Mouse (Mus musculus): ENCODE data around the gene Dctn5.

Gene Dctn5

DNA sequence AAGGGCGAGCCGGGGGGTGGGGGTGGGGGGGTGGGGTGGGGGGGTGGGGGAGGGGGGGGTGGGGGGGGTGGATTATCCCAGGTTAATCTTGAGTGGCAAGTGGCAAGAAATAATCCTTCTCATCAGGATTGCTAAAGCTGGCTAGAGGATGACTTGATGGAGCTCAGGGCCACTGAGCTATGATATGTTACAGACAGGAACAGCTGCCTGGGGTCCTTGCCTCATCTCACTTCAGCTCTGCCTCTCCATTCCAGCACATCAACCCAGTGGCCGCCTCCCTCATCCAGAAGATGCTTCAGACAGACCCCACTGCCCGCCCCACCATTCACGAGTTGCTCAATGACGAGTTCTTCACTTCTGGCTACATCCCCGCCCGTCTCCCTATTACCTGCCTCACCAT lies 30.9 kb downstream of the Dctn5 start:
- no peak for DNase-seq

DNA sequence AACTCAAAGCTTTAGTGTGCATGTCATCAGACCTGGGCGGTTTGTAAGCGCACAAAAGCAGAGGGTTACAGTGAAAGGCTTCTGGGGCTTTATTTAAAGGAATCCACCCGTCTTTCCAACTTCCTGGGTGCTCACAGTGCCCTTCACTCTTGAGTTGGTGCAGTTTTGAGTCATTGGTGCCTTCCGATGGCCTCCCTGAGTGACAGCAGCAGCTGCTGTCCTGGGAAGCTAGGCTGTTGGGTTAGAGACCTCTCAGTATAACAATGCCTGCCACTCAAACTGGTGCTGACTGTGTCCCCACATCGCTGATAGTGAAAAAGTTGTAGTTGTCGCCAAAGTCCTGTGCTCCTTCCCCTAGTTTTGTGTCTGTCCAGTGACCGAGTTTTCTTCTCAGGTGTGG lies 34.4 kb downstream of the Dctn5 start:
- no peak for DNase-seq

GRCm38 (mm10) chr7:122170705-122171104 lies 37.9 kb downstream of the Dctn5 start:
- DNase-seq: no peak

- DNase-seq: no peak
Observed at GRCm38 (mm10) chr7:122171613-122172012, 38.8 kb downstream of the Dctn5 start.

DNA sequence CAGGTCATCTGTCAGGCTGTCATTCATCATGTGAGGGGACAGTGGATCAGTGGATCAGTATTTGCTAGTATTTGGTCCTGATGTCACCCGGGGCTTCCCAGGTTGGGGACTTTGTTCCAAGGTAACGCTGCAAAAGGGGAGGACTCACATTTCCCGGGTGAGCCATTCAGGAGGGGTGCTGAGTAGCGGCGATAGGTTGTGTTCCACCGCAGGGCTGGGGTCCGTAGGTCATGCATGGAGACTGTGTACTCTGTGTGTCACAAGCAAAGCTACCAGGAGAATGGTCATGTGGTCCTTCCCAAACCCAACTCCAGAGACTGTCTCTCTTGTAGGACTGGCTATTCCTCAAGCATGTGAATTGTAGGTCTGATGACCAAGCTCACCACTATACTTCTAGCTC lies 47.9 kb downstream of the Dctn5 start:
- no peak for DNase-seq

DNA sequence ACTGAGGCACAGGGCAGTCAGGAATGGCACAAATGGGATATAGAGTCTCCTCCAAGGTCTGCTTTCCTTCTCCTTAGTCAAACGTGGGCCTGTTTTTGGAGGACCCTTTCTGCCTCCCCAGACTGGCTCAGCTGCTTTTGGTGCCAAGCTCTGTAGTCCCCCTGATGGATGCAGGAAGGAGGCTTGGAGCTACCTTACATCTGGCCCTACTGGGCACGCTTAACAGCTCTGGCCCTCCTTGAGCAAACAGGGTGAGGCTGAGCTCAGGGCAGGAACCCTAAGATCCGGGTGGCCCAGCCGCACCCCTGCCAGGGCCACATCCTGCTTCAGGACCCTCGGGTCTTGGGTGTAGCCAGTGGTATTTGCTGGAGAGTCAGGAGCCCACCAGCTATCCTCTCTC lies 51.7 kb downstream of the Dctn5 start:
- DNase-seq: no peak

GRCm38 (mm10) chr7:122186043-122186442 lies 53.2 kb downstream of the Dctn5 start, which contains the start of gene Ern2:
Ern2 (minus strand) TSS chr7:122186207.
- no peak for DNase-seq

DNA sequence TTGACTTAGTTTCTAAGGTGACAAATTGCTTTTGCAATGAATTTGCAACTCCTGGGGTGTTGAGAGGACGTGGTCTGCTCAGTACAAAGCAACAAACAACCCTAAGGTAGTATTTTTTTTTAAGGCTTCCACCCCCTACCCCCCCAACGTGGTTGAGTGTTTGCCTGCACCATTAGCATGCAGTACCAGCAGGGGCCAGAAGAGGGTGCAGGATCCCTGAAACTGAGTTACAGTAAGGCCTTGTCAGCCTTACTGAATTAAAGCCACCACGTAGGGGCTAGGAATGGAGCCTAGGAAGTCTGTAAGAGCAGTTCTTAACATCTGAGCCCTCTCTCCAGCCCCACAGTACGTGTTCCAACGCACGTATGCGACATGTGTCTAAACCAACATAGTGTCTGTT lies 56.6 kb downstream of the Dctn5 start:
- no peak for DNase-seq

GRCm38 (mm10) chr7:122191097-122191496 lies 58.3 kb downstream of the Dctn5 start:
- no peak for DNase-seq

DNA sequence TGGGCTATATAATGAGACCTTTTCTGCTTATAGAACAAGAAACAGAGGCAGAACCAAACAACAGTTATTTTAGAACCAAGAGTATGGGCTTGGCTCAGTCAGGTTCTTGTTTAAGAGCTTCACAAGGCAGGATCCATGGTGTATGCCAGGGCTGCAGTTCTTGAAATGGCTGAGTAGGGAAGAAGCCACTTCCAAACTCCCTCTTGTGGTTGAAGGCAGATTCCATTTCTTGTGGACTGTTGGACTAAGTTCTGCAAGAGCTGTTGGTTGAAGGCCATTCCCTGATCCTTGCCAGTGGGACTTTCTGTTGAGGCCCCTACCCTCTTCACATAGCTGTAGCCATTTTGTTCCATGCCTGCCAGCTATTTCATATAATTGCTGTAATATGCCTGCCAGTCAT lies 61.1 kb downstream of the Dctn5 start:
- no peak for DNase-seq

- DNase-seq: no peak
Observed at GRCm38 (mm10) chr7:122196771-122197170, 63.9 kb downstream of the Dctn5 start.

- DNase-seq: peak; percentile 32
Observed at GRCm38 (mm10) chr7:122197306-122197705, 64.5 kb downstream of the Dctn5 start.
